Mouse (Mus musculus): ENCODE results near the gene Lrig3. TPM values are rescaled to one million over a fixed set of nuclear protein-coding genes. Genes with fewer than 3 reads are reported as not detected.

The Lrig3 gene
- total and polyA plus RNA-seq, 2 experiments from 2014 or later = 2.3 to 7.5 TPM

DNA sequence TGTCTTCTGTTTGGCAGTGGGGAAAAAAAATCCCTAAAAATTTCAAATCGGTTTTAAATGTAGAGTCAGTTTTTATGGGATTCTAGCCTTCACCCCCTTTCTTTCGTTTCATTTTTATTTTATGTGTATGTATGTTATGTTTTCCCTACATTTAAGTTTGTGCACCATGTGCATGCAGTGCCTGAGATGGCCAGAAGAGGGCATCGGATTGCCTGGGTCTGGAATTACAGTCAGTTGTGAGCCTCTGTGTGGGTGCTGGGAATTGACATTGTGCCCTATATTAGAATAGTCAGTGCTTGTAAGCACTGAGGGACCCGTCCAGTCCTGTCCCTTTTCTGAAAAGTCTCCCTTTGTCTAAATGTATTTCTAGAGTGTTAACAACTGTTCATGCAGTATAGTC is 96.8 kb downstream of the Lrig3 start:
- no peaks in the 10 kb centered on the region for H3K4me1 ChIP-seq (ENCODE audit: insufficient read depth, low read length)
- WGBS = 92% methylated on average over 4 of the region's 4 CpGs
- ATAC-seq (ENCODE audit: low FRiP score) (no peak), DNase-seq (ENCODE audit: low spot score) (no peak)
- H3K9me3 ChIP-seq (ENCODE audit: low read length) = 0 out of 2 replicates have a peak, but pooled peaks cover 2% of the 10 kb centered on the region
- no peak overlapping the region for H3K9ac ChIP-seq (replicated peaks; ENCODE audit: low read length, poor library complexity, severe bottlenecking)
- H3K36me3 ChIP-seq (ENCODE audit: insufficient read depth, low read length) = no peaks in the 10 kb centered on the region
- no peak overlapping the region for H3K4me2 ChIP-seq (ENCODE audit: low read depth, low read length, poor library complexity, severe bottlenecking)
- no peak overlapping the region for H3K27ac ChIP-seq (ENCODE audit: low read depth, low read length)
- H3K27me3 ChIP-seq (ENCODE audit: insufficient read depth, low read length) = no peaks in the 10 kb centered on the region
- no peak for TF ChIP-seq CTCF (IDR thresholded peaks at IDR 0.05)
- no peak overlapping the region for H3K4me3 ChIP-seq (ENCODE audit: low read depth, low read length)

Small RNAs within 50 kb of the gene (microRNA-seq; reads per million reads assigned to microRNA genes)
- gene Gm22183 (ENCODE audit: borderline number of aligned reads) = not detected

Measured in midbrain, postnatal 0 days (tissue).